Mouse (Mus musculus): ENCODE results near the gene Dgkq. TPM values are rescaled to one million over a fixed set of nuclear protein-coding genes. Genes with fewer than 3 reads are reported as not detected.

Dgkq gene
- polyA plus RNA-seq, 1 experiment from 2014 or later, result 13.7 TPM

- Histone ChIP-seq H3K9ac (no peak overlapping the region), H3K9me3 (replicated peaks) (no peaks in the 10 kb centered on the region), H3K4me2 (no peak overlapping the region), H3K27ac (no peak overlapping the region), H3K4me3 (no peak overlapping the region), H3K36me3 (ENCODE audit: poor library complexity, severe bottlenecking) (peaks cover 28% of the 10 kb centered on the region), H3K27me3 (no peaks in the 10 kb centered on the region), H3K4me1 (peaks cover 24% of the 10 kb centered on the region)
- WGBS, result 74% methylated on average over 10 of the region's 10 CpGs
- ATAC-seq, result no peak
These were observed 32.0 kb upstream of the Dgkq start for GRCm38 (mm10) chr5:108701341-108702021.

- no peak overlapping the region for H3K27ac ChIP-seq
- no peaks in the 10 kb centered on the region for H3K9me3 ChIP-seq (replicated peaks)
- no peak overlapping the region for H3K4me2 ChIP-seq
- WGBS, result 83% methylated on average over 3 of the region's 3 CpGs
- H3K27me3 ChIP-seq, result no peaks in the 10 kb centered on the region
- no peak overlapping the region for H3K4me3 ChIP-seq
- peaks cover 35% of the 10 kb centered on the region for H3K4me1 ChIP-seq
- ATAC-seq, result no peak
- no peak overlapping the region for H3K9ac ChIP-seq
- peaks cover 16% of the 10 kb centered on the region for H3K36me3 ChIP-seq (ENCODE audit: poor library complexity, severe bottlenecking)
These were observed 30.9 kb upstream of the Dgkq start for GRCm38 (mm10) chr5:108700346-108700745.

- no peaks in the 10 kb centered on the region for H3K36me3 ChIP-seq (ENCODE audit: poor library complexity, severe bottlenecking)
- peaks cover 50% of the 10 kb centered on the region for H3K4me1 ChIP-seq
- H3K4me2 ChIP-seq, result peak overlapping the region; percentile 23
- H3K27me3 ChIP-seq, result peaks cover 11% of the 10 kb centered on the region; the same call in 1 of the 2 replicates
- H3K9ac ChIP-seq, result peak overlapping the region; percentile 48; the same call in 1 of the 2 replicates
- no peak for ATAC-seq
- H3K9me3 ChIP-seq (replicated peaks), result no peaks in the 10 kb centered on the region
- 2% methylated on average over 4 of the region's 4 CpGs for WGBS
- H3K4me3 ChIP-seq, result no peak overlapping the region
- H3K27ac ChIP-seq, result peak overlapping the region; percentile 40; the same call in 1 of the 2 replicates
These were observed 27.9 kb upstream of the Dgkq start for GRCm38 (mm10) chr5:108697341-108697753.

- Histone ChIP-seq H3K4me1 (peaks cover 54% of the 10 kb centered on the region), H3K4me3 (no peak overlapping the region), H3K27ac (no peak overlapping the region), H3K9me3 (replicated peaks) (no peaks in the 10 kb centered on the region), H3K27me3 (peaks cover 11% of the 10 kb centered on the region; the same call in 1 of the 2 replicates), H3K9ac (peak overlapping the region; percentile 48; the same call in 1 of the 2 replicates), H3K36me3 (ENCODE audit: poor library complexity, severe bottlenecking) (no peaks in the 10 kb centered on the region), H3K4me2 (peak overlapping the region; percentile 23; the same call in 1 of the 2 replicates)
- WGBS, result 79% methylated on average over 3 of the region's 3 CpGs
- no peak for ATAC-seq
These were observed 27.1 kb upstream of the Dgkq start for GRCm38 (mm10) chr5:108696542-108696941.

- no peak for ATAC-seq
These were observed 26.4 kb upstream of the Dgkq start for GRCm38 (mm10) chr5:108695861-108696260.

GRCm38 (mm10) chr5:108694352-108695261 lies 25.1 kb upstream of the Dgkq start:
- Histone ChIP-seq H3K4me3 (peak overlapping the region; percentile 81), H3K4me1 (peaks cover 46% of the 10 kb centered on the region), H3K27me3 (peaks cover 11% of the 10 kb centered on the region; the same call in 1 of the 2 replicates), H3K9me3 (replicated peaks) (no peaks in the 10 kb centered on the region), H3K27ac (no peak overlapping the region), H3K36me3 (ENCODE audit: poor library complexity, severe bottlenecking) (no peaks in the 10 kb centered on the region), H3K4me2 (peak overlapping the region; percentile 89), H3K9ac (peak overlapping the region; percentile 76)
- ATAC-seq, result peak; percentile 64
- WGBS, result under 1% methylated on average over 86 of the region's 99 CpGs

More at GRCm38 (mm10) chr5:108695861-108696260, 26.4 kb upstream of the Dgkq start:
- H3K27ac ChIP-seq, result no peak overlapping the region
- H3K27me3 ChIP-seq, result peaks cover 11% of the 10 kb centered on the region; the same call in 1 of the 2 replicates
- WGBS, result 94% methylated on average over 11 of the region's 12 CpGs
- H3K4me3 ChIP-seq, result no peak overlapping the region
- no peaks in the 10 kb centered on the region for H3K36me3 ChIP-seq (ENCODE audit: poor library complexity, severe bottlenecking)
- peak overlapping the region; percentile 89 for H3K4me2 ChIP-seq
- H3K9ac ChIP-seq, result no peak overlapping the region
- no peaks in the 10 kb centered on the region for H3K9me3 ChIP-seq (replicated peaks)
- peaks cover 54% of the 10 kb centered on the region for H3K4me1 ChIP-seq

- Histone ChIP-seq H3K9ac (peak overlapping the region; percentile 76), H3K4me3 (peak overlapping the region; percentile 81), H3K36me3 (ENCODE audit: poor library complexity, severe bottlenecking) (no peaks in the 10 kb centered on the region), H3K27ac (no peak overlapping the region), H3K4me2 (peak overlapping the region; percentile 89), H3K9me3 (replicated peaks) (no peaks in the 10 kb centered on the region), H3K4me1 (peaks cover 46% of the 10 kb centered on the region), H3K27me3 (peaks cover 11% of the 10 kb centered on the region; the same call in 1 of the 2 replicates)
- 2% methylated on average over 19 of the region's 43 CpGs for WGBS
- peak; percentile 96 for ATAC-seq
These were observed 24.4 kb upstream of the Dgkq start for GRCm38 (mm10) chr5:108693872-108694288.

- Histone ChIP-seq H3K27me3 (peaks cover 11% of the 10 kb centered on the region; the same call in 1 of the 2 replicates), H3K4me2 (peak within 1 kb of the TSS; percentile 89), H3K27ac (no peak within 1 kb of the TSS), H3K4me1 (peaks cover 37% of the 10 kb centered on the region), H3K9ac (no peak within 1 kb of the TSS), H3K9me3 (replicated peaks) (no peaks in the 10 kb centered on the region), H3K36me3 (ENCODE audit: poor library complexity, severe bottlenecking) (no peaks in the 10 kb centered on the region), H3K4me3 (peak within 1 kb of the TSS; percentile 81)
- ATAC-seq, result no peak
- WGBS, result 4% methylated on average over 14 of the region's 18 CpGs
These were observed 22.8 kb upstream of the Dgkq start, which contains the start of gene Fgfrl1 for GRCm38 (mm10) chr5:108692271-108692670. Gene Fgfrl1 (plus strand): TSS chr5:108692382.

GRCm38 (mm10) chr5:108691152-108691551 lies 21.7 kb upstream of the Dgkq start:
- 75% methylated on average over 4 of the region's 4 CpGs for WGBS
- Histone ChIP-seq H3K4me3 (no peak overlapping the region), H3K9ac (no peak overlapping the region), H3K27ac (no peak overlapping the region), H3K4me1 (peaks cover 26% of the 10 kb centered on the region), H3K36me3 (ENCODE audit: poor library complexity, severe bottlenecking) (no peaks in the 10 kb centered on the region), H3K4me2 (no peak overlapping the region), H3K9me3 (replicated peaks) (no peaks in the 10 kb centered on the region), H3K27me3 (peaks cover 11% of the 10 kb centered on the region; the same call in 1 of the 2 replicates)
- ATAC-seq, result no peak

GRCm38 (mm10) chr5:108689091-108689490 lies 19.6 kb upstream of the Dgkq start:
- Histone ChIP-seq H3K27me3 (peaks cover 11% of the 10 kb centered on the region; the same call in 1 of the 2 replicates), H3K36me3 (ENCODE audit: poor library complexity, severe bottlenecking) (no peaks in the 10 kb centered on the region), H3K4me2 (no peak overlapping the region), H3K4me3 (no peak overlapping the region), H3K9me3 (replicated peaks) (no peaks in the 10 kb centered on the region), H3K27ac (no peak overlapping the region), H3K9ac (no peak overlapping the region), H3K4me1 (peaks cover 12% of the 10 kb centered on the region; the same call in 1 of the 2 replicates)
- no peak for ATAC-seq
- 66% methylated on average over 5 of the region's 5 CpGs for whole genome bisulfite sequencing

GRCm38 (mm10) chr5:108680871-108681270 lies 11.4 kb upstream of the Dgkq start:
- H3K4me3 ChIP-seq, result no peak overlapping the region
- WGBS, result 92% methylated on average over 6 of the region's 6 CpGs
- H3K36me3 ChIP-seq (ENCODE audit: poor library complexity, severe bottlenecking), result no peaks in the 10 kb centered on the region
- ATAC-seq, result no peak
- H3K4me1 ChIP-seq, result peaks cover 15% of the 10 kb centered on the region
- H3K27ac ChIP-seq, result no peak overlapping the region
- H3K27me3 ChIP-seq, result no peaks in the 10 kb centered on the region
- H3K9ac ChIP-seq, result no peak overlapping the region
- H3K4me2 ChIP-seq, result no peak overlapping the region
- H3K9me3 ChIP-seq (replicated peaks), result no peaks in the 10 kb centered on the region

- no peak for ATAC-seq
- Histone ChIP-seq H3K4me2 (no peak overlapping the region), H3K9ac (no peak overlapping the region), H3K4me3 (no peak overlapping the region), H3K27ac (no peak overlapping the region), H3K4me1 (peaks cover 15% of the 10 kb centered on the region), H3K27me3 (no peaks in the 10 kb centered on the region), H3K9me3 (replicated peaks) (no peaks in the 10 kb centered on the region), H3K36me3 (ENCODE audit: poor library complexity, severe bottlenecking) (no peaks in the 10 kb centered on the region)
- 61% methylated on average over 3 of the region's 3 CpGs for WGBS
These were observed 10.4 kb upstream of the Dgkq start for GRCm38 (mm10) chr5:108679909-108680308.
